Mouse (Mus musculus) olfactory bulb, adult 2 months (tissue): Measurements from ENCODE around the gene Nop53.

Experiments used
- CTCF ChIP-seq: fragments of 200-500 bp; IDR thresholded peaks from 2 replicates; pipeline ENCODE4 v1.5.1; 2012; ENCODE audit warnings: low read depth, mild to moderate bottlenecking, low read length, moderate library complexity; ENCODE audit not compliant: insufficient read depth
- POLR2A ChIP-seq: fragments of 200-500 bp; IDR thresholded peaks from 2 replicates; pipeline ENCODE4 v1.6.1; 2012; ENCODE audit warnings: mild to moderate bottlenecking, low read depth, low read length, moderate library complexity; ENCODE audit not compliant: insufficient read depth

DNA sequence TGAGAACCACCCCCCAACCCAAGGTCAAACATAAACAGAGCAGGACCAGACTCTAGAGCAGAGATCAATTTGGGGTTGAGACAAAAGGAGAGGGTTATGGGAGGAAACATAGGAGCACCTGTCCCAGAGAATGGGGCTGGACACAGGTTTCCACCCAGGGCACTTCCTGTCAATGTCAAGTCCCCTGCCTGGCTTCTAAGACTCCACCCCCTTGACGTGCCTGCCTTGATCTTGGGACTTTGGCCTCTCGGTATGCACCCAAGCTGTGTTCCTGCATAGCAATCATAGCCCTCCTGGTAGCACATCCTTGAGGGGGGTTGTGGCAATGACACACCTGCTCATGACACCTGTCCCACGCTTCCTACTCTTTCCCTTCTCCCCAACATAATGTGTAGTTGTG lies 47.3 kb upstream of the Nop53 start:
- TF ChIP-seq CTCF: no peak
- TF ChIP-seq POLR2A: no peak
